Mouse (Mus musculus): ENCODE data around the gene Gpr141.

DNA sequence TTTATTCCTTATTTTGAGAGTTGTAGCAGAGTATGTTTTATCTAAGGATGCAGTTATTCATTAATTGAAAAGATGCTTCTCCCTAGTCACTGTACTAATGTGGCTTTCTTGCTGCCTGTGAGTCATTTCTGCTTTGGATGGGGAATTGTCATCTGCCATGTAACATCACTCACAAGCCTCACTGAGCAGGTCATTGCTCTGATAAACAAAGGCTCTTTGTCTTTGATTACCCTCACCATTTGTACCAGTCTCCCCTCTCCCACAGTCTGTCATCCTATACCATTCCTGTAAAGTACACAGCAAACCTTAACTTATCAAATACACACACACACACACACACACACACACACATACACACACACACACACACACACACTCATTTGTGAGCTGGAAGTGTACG is 16.1 kb upstream of the Gpr141 start:
- TF ChIP-seq MEF2A (IDR thresholded peaks at IDR 0.05; ENCODE audit: extremely low read depth, insufficient replicate concordance, low read depth, low read length, poor library complexity, severe bottlenecking) (no peak), CTCF (IDR thresholded peaks at IDR 0.05 in 2 of 3, conservative IDR thresholded peaks at IDR 0.05 in 1 of 3; ENCODE audit: control insufficient read depth in 1 of 3, insufficient read depth in 1 of 3, low read depth in 2 of 3, low read length in 3 of 3, poor library complexity in 1 of 3, severe bottlenecking in 1 of 3) (no peak), NRF1 (IDR thresholded peaks at IDR 0.05; ENCODE audit: insufficient read depth, low read depth, low read length, poor library complexity, severe bottlenecking) (no peak), POLR2A (IDR thresholded peaks at IDR 0.05; ENCODE audit: control insufficient read depth in 1 of 2, insufficient read depth in 1 of 2, low read depth in 1 of 2, low read length in 2 of 2, poor library complexity in 1 of 2) (no peak), GABPA (IDR thresholded peaks at IDR 0.05; ENCODE audit: low read depth, low read length) (no peak), E2F4 (IDR thresholded peaks at IDR 0.05; ENCODE audit: borderline replicate concordance, low read depth, low read length) (no peak), USF1 (IDR thresholded peaks at IDR 0.05; ENCODE audit: low read depth, low read length) (no peak), MYB (IDR thresholded peaks at IDR 0.05; ENCODE audit: low read depth, low read length) (no peak), JUND (IDR thresholded peaks at IDR 0.05; ENCODE audit: low read depth, low read length) (no peak), TAL1 (IDR thresholded peaks at IDR 0.05; ENCODE audit: low read length) (no peak), RCOR1 (IDR thresholded peaks at IDR 0.05; ENCODE audit: low read depth, low read length) (no peak), CHD2 (IDR thresholded peaks at IDR 0.05; ENCODE audit: low read length) (no peak), MAX (IDR thresholded peaks at IDR 0.05; ENCODE audit: low read length) (no peak)

Measured in MEL (cell line).